Mouse (Mus musculus) forebrain, embryonic 16.5 days (tissue): Measurements from ENCODE around the gene Pcca. TPM values are rescaled to one million over a fixed set of nuclear protein-coding genes. Genes with fewer than 3 reads are reported as not detected.

Experiments
- ATAC-seq: fragments of 200-750 bp; cut with Nextera tagmentation; 2 replicates; pipeline ENCODE4 v1.8.0; 2017; ENCODE audit warnings: mild to moderate bottlenecking, moderate library complexity
- H3K27ac ChIP-seq: fragments of 300-500 bp; sonication (generic); 2 replicates; pipeline ENCODE4 v1.5.1; 2014; ENCODE audit warnings: low read length, control low read depth
- H3K27me3 ChIP-seq: fragments of 300-500 bp; sonication (generic); replicated peaks from 2 replicates; pipeline ENCODE4 v1.6.1; 2014; ENCODE audit warnings: low read length; ENCODE audit not compliant: control insufficient read depth, insufficient read depth
- H3K36me3 ChIP-seq: fragments of 300-500 bp; sonication (generic); 2 replicates; pipeline ENCODE4 v1.6.1; 2014; ENCODE audit not compliant: control insufficient read depth, insufficient read depth
- H3K4me1 ChIP-seq: fragments of 300-500 bp; sonication (generic); replicated peaks from 2 replicates; pipeline ENCODE4 v1.6.1; 2014; ENCODE audit warnings: low read length; ENCODE audit not compliant: control insufficient read depth, insufficient read depth
- H3K4me2 ChIP-seq: fragments of 300-500 bp; sonication (generic); 2 replicates; pipeline ENCODE4 v1.6.1; 2014; ENCODE audit warnings: mild to moderate bottlenecking, low read length, control low read depth
- H3K4me3 ChIP-seq: fragments of 300-500 bp; sonication (generic); replicated peaks from 2 replicates; pipeline ENCODE4 v1.5.1; 2014; ENCODE audit warnings: mild to moderate bottlenecking, low read length, control low read depth
- H3K9ac ChIP-seq: fragments of 300-500 bp; sonication (generic); replicated peaks from 2 replicates; pipeline ENCODE4 v1.6.1; 2014; ENCODE audit warnings: low read depth, low read length, control low read depth
- H3K9me3 ChIP-seq: fragments of 300-500 bp; sonication (generic); 2 replicates; pipeline ENCODE4 v1.6.1; 2016; ENCODE audit warnings: low read length; ENCODE audit not compliant: control insufficient read depth
- WGBS: fragments of 180-500 bp; shearing (Covaris S2); extraction: QIAGEN DNeasy Blood & Tissue Kit; methylation state at CpG from one replicate; pipeline ENCODE4 v1.1.7; 2014; 5-methylcytosine and 5-hydroxymethylcytosine counted together
- polyA plus RNA-seq: library from polyadenylated mRNA; unstranded; fragments of >200 nt; fragmentation: Nextera tagmentation; extraction: Ambion mirVana; gene quantifications from 2 replicates; pipeline ENCODE4 v1.2.1, GENCODE M21; 2015

Pcca gene
- polyA plus RNA-seq, 1 experiment from 2014 or later: 22.8 TPM

DNA sequence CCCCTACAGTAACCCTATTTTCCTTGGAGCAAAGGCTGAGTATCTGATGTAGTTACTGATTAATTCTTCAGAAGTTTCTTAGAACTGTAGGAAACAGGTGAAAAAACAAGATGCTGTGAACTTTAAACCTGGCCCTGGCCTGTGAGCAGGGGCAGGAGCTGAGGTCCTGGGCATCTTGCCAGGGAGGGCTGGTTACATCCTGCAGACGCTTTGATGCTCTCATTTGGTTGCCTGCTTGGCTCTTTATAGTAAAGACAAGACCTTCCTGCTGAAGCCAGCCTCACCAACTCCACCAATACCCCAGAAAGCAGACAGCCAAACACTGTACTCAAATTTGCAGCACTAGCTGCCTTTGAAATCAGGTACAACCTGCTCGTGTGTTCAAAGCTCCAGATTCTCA, 368.0 kb downstream of the Pcca start:
- Histone ChIP-seq H3K4me2 (no peak overlapping the region), H3K27ac (no peak overlapping the region), H3K4me3 (no peak overlapping the region), H3K36me3 (no peaks in the 10 kb centered on the region), H3K27me3 (no peaks in the 10 kb centered on the region; the same call in 1 of the 2 replicates), H3K9ac (no peak overlapping the region), H3K4me1 (peaks cover 18% of the 10 kb centered on the region), H3K9me3 (no peaks in the 10 kb centered on the region; the same call in 1 of the 2 replicates)
- ATAC-seq: no peak
- 41% methylated on average over 2 of the region's 2 CpGs for WGBS

DNA sequence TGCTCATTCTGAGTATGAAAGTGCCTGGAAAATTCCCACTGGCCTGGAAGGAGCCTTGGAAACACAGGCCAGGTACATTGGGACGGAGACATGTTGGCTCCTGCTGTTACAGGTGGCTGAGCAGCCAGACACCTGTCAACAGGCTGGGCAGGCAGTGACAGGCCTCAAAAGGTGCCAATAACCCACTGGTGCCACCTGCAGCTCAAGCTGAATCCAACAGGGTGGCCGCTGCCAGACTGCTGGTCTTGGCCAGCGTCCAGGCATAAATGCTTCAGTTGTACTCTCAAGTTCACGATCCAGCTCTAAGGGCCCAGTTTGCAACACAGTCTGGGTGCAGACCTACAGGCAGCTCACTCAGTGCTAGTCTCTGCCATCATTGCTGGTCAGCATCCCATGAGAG, 368.8 kb downstream of the Pcca start:
- 28% methylated on average over 4 of the region's 4 CpGs for WGBS
- Histone ChIP-seq H3K9ac (no peak overlapping the region), H3K27me3 (no peaks in the 10 kb centered on the region; the same call in 1 of the 2 replicates), H3K4me3 (no peak overlapping the region), H3K9me3 (no peaks in the 10 kb centered on the region; the same call in 1 of the 2 replicates), H3K4me1 (peaks cover 18% of the 10 kb centered on the region), H3K4me2 (no peak overlapping the region), H3K27ac (no peak overlapping the region), H3K36me3 (no peaks in the 10 kb centered on the region)
- ATAC-seq: peak; percentile 87

DNA sequence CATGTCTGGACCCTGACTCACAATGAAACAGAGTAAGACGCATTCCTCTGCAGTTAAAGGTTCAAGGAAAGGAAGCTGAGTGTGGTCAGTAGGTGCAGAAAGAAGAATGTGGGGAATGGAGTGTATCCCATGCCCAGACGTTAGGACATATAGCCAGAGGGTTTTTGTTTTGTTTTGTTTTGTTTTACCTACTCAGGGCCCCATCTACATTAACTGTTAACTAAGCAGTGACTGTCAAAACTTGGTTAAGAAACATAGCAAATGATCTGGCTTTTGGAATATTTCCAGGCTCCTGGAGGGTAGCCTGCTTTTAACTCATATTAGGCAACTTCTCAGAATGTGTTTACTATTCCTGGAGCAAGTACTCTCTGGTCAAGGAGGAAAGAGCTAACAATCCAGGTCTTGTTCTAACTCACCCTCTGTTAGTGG, 369.8 kb downstream of the Pcca start:
- H3K9me3 ChIP-seq: peaks cover 4% of the 10 kb centered on the region; the same call in 1 of the 2 replicates
- no peaks in the 10 kb centered on the region for H3K36me3 ChIP-seq
- no peak for ATAC-seq
- H3K9ac ChIP-seq: no peak overlapping the region
- H3K4me3 ChIP-seq: no peak overlapping the region
- H3K4me2 ChIP-seq: no peak overlapping the region
- WGBS: 49% methylated on average over 2 of the region's 2 CpGs
- H3K27ac ChIP-seq: no peak overlapping the region
- no peaks in the 10 kb centered on the region; the same call in 1 of the 2 replicates for H3K27me3 ChIP-seq
- H3K4me1 ChIP-seq: peaks cover 18% of the 10 kb centered on the region

DNA sequence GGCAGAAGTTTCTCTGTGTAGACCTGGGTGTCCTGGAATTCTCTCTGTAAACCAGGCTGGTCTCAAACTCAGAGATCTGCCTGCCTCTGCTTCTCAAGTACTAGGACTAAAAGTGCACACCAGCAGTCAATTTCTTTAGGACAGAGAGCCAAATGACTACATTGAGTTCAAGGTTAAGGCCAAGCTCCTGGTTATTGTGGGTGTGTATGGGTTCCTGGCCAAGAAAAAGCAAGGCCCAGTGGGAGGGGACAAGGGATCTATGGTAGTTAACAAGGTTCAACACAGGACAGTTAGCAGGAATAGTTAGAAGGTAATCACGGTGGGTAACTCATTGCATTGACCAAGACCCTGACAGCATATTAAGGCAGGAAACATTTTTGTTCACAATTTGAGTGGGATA, 370.9 kb downstream of the Pcca start:
- Histone ChIP-seq H3K27me3 (no peaks in the 10 kb centered on the region; the same call in 1 of the 2 replicates), H3K4me3 (no peak overlapping the region), H3K9ac (no peak overlapping the region), H3K27ac (no peak overlapping the region), H3K4me2 (no peak overlapping the region), H3K4me1 (peaks cover 18% of the 10 kb centered on the region), H3K36me3 (no peaks in the 10 kb centered on the region), H3K9me3 (peaks cover 4% of the 10 kb centered on the region; the same call in 1 of the 2 replicates)
- WGBS: 96% methylated on average over 1 of the region's 1 CpGs
- no peak for ATAC-seq

DNA sequence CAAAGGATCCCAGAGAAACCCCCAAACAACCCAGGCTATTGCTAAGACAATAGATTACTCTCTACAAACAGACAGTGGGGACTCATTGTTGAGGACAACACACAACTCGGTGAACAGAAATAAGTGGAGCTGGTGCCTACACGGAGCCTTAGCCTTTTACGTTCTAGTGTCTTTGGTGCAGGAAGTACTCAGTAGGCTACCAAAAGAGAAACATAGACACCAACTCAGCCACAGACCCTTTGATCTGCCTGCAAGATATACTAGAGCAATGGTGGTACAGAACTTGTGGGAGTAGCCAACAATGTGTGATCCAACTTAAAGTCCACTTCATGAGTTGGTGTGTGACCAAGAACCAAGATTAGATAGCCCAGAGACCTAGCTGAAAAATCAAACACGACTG, 374.0 kb downstream of the Pcca start:
- no peak overlapping the region for H3K27ac ChIP-seq
- H3K4me2 ChIP-seq: no peak overlapping the region
- peaks cover 4% of the 10 kb centered on the region; the same call in 1 of the 2 replicates for H3K9me3 ChIP-seq
- WGBS: 90% methylated on average over 4 of the region's 4 CpGs
- H3K9ac ChIP-seq: no peak overlapping the region
- peaks cover 4% of the 10 kb centered on the region for H3K4me1 ChIP-seq
- H3K4me3 ChIP-seq: no peak overlapping the region
- ATAC-seq: no peak
- H3K36me3 ChIP-seq: no peaks in the 10 kb centered on the region
- H3K27me3 ChIP-seq: peaks cover 4% of the 10 kb centered on the region; the same call in 1 of the 2 replicates

DNA sequence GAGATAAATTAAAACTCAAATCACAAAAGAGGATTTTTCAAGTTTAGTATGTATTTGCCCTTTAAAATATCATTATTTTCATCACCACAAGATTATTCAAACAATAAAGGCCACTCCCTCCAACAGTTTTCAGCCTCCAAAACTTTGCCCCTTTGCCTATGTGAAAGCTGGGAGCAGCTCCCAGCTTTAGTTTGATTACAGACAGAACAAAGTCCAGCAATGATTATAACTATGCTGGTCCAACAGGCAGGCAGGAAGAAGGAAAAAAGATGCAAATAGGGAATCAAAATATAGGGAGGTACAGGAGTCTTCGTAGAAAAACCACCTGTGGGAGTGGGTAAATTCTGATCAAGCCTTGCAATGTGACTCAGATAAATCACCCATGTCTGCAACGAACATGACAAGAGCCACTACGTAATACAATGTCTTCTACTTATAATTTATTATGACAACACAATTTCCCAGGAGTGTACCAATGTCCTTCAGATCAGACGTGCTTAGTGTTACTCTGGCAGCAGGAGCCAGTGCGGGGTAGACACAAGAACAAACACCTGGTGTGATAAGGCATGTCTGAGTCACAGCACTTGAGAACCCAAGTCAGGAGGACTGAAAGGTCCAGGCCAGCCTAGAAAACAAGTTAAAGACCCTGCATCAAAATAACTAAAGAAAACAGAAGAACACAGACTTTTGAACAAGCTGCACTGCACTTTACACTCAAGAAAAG, 375.4 kb downstream of the Pcca start:
- Histone ChIP-seq H3K4me2 (no peak overlapping the region), H3K9me3 (peaks cover 4% of the 10 kb centered on the region; the same call in 1 of the 2 replicates), H3K9ac (no peak overlapping the region), H3K4me1 (0 out of 2 replicates have a peak, but pooled peaks cover 4% of the 10 kb centered on the region), H3K27ac (no peak overlapping the region), H3K36me3 (no peaks in the 10 kb centered on the region), H3K27me3 (peaks cover 5% of the 10 kb centered on the region; the same call in 1 of the 2 replicates), H3K4me3 (no peak overlapping the region)
- ATAC-seq: no peak
- 89% methylated on average over 5 of the region's 5 CpGs for WGBS

DNA sequence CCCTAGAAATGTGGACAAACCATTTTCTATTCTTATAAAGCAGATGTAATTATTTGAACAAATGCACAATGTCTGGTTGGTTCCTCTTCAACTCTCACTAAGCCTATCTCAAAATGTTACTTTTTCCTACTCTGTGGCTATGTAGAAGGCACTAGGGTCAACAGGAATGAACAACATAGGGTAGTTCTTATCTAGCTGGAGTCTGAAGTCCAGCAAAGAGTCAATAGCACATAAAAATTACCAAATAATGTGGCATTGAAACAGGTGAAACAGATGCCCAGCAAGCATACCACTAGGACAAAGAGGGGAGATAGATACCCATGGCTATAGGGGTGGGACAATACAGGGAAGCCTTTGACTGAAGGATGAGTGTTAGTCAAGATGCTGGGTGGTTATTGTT, 377.1 kb downstream of the Pcca start:
- H3K9me3 ChIP-seq: peaks cover 4% of the 10 kb centered on the region; the same call in 1 of the 2 replicates
- H3K36me3 ChIP-seq: no peaks in the 10 kb centered on the region
- H3K4me3 ChIP-seq: no peak overlapping the region
- 0 out of 2 replicates have a peak, but pooled peaks cover 4% of the 10 kb centered on the region for H3K4me1 ChIP-seq
- no peak for ATAC-seq
- H3K4me2 ChIP-seq: no peak overlapping the region
- H3K9ac ChIP-seq: no peak overlapping the region
- H3K27me3 ChIP-seq: peaks cover 6% of the 10 kb centered on the region; the same call in 1 of the 2 replicates
- H3K27ac ChIP-seq: no peak overlapping the region

DNA sequence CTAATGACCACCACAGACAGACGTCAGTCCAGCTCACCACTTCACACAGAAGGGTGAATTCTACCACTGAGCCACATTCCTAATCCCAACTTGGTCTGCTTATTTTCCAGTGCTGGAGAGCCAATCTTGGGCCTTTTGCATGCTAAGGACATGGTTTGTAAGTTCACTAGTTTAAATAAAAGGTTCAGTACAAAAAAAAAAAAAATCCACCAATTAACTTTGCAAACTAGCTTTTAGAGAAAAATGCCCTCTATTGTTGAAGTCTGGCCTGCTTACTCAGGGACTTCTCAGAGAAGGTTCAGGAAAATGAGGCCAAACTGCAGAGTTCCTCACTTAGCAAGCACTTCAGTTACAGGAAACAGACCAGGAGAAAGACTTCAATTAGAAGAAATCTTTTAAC, 378.0 kb downstream of the Pcca start:
- WGBS: 47% methylated on average over 1 of the region's 1 CpGs
- Histone ChIP-seq H3K9me3 (peaks cover 4% of the 10 kb centered on the region; the same call in 1 of the 2 replicates), H3K4me3 (no peak overlapping the region), H3K36me3 (0 out of 2 replicates have a peak, but pooled peaks cover 2% of the 10 kb centered on the region), H3K4me1 (0 out of 2 replicates have a peak, but pooled peaks cover 4% of the 10 kb centered on the region), H3K27me3 (peaks cover 6% of the 10 kb centered on the region; the same call in 1 of the 2 replicates), H3K27ac (no peak overlapping the region), H3K4me2 (peak overlapping the region; percentile 73; the same call in 1 of the 2 replicates), H3K9ac (no peak overlapping the region)
- no peak for ATAC-seq

DNA sequence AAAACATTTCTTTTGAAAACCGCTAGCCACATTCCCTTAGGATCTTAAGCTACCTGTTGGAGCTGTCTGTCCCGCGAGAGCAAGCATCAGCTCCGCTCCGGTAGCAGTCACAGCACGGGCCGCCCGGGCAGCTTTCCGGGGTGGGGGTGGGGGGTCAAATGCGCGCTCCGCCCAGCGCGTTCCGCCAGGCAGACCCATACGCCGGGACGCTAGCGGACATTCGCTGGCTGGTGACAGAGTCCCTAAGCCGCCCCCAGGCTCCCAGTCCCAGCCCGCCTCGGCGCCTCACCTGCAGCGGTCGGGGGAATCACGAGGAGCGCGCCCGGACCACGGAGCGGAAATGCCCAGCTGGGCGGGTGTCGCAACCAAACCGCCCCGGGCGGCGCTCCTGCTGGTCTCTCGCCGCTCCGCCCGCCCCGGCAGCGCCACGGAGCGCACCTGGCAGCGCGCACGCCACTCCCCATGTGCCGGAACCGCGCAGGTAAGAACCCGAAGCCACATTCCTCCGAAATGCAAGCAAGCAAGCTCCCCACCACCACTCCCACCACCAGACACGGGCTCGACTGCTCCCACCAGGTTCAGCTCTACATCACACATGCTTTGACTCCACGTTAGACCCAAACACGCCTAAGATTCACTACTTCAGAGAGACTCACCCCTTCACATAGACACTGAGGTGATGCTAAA, 378.8 kb downstream of the Pcca start:
- WGBS: under 1% methylated on average over 58 of the region's 58 CpGs
- Histone ChIP-seq H3K36me3 (0 out of 2 replicates have a peak, but pooled peaks cover 2% of the 10 kb centered on the region), H3K27ac (no peak overlapping the region), H3K4me1 (0 out of 2 replicates have a peak, but pooled peaks cover 4% of the 10 kb centered on the region), H3K27me3 (peaks cover 6% of the 10 kb centered on the region; the same call in 1 of the 2 replicates), H3K9me3 (peaks cover 4% of the 10 kb centered on the region; the same call in 1 of the 2 replicates), H3K4me3 (peak overlapping the region; percentile 57), H3K9ac (peak overlapping the region; percentile 58), H3K4me2 (peak overlapping the region; percentile 73)
- peak; percentile 57 for ATAC-seq
